Mouse (Mus musculus): ENCODE measurements around the gene Akr1c19.
"Not testable (repeated sequence)": the region's sequence is repeated elsewhere in the genome, so short reads cannot be mapped to it uniquely, and the experiment has no call there.

GRCm38 (mm10) chr13:4215496-4215895, 13.0 kb upstream of the Akr1c19 start:
- TF ChIP-seq CTCF (IDR thresholded peaks at IDR 0.05; ENCODE audit: borderline replicate concordance, insufficient read depth, low read length); POLR2A (IDR thresholded peaks at IDR 0.05; ENCODE audit: low read depth, low read length): not testable (repeated sequence)

Data from embryonic fibroblast, embryonic 13.5 days (primary cell).